Mouse (Mus musculus) right cerebral cortex, postnatal 25 days (tissue): ENCODE measurements at regions not wholly inside any gene's neighbourhood (a gene's known extent, or its start where the extent isn't known, plus 50 kb on each side); places are given as distances from the start of the nearest gene placed in this dataset.

Source experiments
- DNase-seq: peaks from one replicate; pipeline ENCODE4 v3.0.0; 2022

DNA sequence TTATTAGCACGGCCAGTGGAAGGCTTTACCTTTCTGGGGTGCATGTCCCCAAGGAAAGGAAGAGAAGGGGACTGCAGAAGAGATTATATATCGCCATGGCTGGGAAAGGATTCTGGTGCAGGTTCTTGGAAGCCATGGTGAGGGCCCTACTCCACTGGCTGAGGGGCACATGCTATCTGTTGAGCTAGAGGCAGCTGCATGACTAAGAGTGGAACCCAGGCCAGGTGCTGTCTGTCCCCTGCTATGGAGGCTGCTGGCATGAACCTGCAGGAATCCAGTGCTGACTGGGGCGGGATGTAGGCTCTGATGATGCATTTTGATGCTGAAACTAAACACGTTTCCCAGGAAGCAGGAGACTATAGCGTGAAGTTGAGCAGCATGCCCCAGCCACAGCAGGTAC lies 77.9 kb downstream of the Sik1 start:
- DNase-seq, result no peak

DNA sequence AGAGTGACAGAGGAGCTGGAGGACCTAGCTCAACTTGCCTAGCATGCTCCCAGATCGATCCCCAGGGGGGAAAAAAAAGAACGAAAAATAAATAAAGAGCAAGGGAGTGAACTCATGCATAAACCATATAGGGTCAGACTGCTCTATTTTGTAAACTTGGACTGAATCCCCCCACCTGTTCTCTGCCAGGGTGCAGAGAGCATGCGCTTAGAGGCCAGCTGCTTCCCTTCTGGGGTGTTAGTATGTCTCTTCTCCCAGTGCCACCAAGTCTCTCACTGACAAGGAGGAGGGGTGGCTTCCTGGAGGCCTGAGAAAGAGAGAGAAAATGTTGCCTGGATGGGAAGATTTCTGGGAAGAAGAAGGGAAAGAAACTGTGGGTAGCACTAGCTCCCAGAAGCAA lies 76.1 kb downstream of the Sik1 start:
- no peak for DNase-seq

DNA sequence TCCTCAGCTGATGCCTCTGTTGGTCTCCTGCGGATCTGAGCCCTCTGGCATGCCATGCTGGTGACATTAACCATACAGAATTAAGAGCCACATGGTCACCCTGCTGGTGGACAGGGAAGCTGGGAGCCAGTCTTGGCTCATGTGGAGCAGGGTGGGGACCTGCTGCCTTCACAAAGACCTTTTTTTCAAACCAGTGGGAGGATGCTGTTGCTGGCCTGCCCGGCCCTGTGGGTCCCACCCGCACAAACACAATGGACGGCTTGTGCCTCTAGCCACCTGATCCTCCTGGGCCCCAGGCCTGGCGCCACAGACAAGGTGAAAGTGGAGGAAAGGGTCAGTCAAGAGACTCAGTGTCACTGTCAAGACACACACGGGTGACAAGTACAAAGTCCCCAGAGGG lies 73.4 kb downstream of the Sik1 start:
- no peak for DNase-seq

DNA sequence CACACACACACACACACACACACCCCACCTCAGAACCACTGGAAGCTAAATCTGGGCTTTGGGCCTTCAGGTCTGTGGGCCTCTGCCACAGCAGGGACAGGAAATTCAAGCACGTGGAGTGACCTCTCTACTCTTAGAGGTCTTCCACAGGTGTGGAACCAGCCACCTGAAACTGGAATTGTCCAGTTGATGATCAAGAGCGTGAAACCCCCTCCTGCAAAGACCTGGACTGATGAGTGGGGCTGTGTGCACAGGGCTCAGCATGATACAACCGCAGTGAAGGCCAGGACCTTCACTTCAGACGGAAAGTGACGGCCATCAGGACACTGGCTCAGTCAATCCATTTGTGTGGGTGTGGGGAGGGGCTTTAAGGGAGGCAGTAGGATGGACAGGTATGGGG lies 72.5 kb downstream of the Sik1 start:
- DNase-seq, result no peak

DNA sequence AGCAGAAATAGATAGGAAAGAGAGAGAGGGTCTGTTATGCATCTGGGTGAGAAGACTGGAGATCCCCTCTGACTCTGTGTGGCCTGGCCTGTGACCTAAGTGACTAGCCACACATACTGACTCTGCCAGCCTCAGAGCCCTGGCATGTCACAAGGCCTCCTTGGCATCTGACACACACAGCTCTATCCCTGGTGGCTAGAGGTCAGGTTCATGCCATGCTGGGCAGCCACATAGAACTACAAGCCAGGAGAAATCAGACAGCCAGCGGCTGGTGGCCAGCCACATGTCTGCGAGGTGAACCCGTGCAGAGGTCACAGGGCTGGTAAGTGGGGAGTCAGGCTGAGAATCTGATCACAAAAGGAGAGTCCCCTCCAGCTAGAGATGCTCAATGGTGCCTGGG lies 67.3 kb downstream of the Sik1 start:
- no peak for DNase-seq

DNA sequence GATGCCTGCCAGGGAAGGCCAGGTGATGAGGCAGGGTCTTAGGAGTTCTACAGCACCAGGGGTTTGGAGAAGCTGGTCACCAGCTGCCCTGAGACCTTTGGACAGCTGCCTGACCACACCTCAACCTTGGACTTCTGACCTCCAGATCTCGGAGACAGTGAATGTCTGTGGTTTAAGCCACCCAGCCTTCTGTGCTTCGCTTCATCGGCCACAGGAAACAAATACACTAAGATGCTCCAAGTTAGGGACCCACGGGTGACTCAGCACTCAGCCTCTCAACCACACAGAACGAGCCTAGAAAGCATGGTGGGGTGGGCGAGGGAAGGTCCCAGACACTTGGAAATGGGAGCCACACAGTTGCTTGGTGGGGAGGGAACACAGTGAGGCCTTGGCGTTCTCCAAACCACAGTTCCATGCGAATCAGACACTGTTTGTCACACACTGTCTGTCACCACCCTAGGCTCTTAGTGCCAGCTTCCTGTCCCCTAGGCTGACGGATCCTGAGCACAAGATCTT lies 66.5 kb downstream of the Sik1 start:
- no peak for DNase-seq

DNA sequence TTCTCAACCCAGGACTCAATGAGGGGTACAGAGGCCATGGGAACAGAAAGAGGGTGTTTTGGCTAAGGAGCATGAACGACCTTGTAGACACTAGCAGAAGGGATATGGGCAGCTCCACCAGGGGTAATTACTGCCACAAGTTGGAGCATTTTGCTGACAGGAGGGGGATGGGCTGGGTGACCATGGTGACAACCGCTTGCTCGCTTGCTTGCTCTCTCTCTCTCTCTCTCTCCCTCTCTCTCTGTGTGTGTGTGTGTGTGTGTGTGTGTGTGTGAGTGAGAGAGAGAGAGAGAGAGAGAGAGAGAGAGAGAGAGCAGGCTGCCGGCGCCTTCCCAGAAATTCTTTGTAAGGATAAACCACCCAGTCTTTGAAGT lies 65.7 kb downstream of the Sik1 start:
- no peak for DNase-seq

DNA sequence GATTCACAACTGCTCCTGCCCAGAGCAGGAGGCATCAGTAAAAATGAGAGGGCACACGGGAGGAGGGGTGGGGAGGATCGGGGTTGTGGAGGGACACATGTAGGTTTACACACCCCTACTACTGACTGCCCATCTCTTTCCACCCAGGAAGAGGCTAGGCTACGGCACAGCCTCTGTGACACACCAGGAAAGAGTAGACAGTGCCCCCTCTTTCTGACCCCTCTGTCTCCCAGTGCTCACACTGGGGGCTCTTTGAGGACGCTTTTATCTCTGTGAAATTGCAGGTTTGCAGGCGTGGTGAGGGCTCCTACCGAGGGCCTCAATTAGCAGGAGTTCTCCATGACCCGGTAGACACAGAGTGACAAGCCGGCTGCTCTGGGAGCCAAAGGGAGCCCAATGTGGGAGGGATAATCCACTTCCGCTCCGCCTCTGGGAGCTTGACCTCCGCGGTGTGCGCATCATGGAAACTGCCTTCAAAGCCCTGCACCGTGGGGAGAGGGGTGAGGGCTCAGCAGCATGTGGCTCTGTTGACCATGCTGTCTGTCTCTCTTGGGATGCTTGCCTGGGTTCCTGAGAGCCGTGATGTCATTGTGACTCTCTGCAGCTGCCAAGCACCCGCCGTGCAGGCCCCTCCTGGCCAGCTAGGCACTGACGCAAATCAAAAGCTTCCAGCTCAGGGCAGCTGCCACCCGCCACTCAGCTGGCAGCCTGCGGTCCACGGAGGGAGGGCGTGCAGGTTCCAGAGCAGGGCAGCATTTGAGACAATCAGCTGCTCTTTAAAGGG lies 65.1 kb downstream of the Sik1 start:
- peak; percentile 33 for DNase-seq

DNA sequence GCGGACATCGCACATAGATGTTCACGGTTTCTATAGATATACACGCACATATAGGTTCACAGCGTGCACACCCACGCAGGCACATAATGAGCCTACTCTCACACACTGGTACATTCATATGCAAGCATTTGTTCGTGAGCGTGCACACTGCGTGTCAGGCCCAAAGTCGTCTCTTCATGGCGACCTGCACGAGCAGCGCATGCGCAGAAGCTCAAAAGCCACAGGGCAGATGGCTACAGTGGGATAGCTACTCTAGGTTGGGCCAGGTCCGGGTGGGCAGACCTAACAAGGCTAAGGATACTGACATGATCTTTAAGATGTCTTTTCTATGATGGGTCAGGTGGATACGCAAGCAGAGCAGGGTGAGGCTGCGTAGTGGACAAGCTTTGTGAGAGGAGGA lies 63.9 kb downstream of the Sik1 start:
- no peak for DNase-seq

DNA sequence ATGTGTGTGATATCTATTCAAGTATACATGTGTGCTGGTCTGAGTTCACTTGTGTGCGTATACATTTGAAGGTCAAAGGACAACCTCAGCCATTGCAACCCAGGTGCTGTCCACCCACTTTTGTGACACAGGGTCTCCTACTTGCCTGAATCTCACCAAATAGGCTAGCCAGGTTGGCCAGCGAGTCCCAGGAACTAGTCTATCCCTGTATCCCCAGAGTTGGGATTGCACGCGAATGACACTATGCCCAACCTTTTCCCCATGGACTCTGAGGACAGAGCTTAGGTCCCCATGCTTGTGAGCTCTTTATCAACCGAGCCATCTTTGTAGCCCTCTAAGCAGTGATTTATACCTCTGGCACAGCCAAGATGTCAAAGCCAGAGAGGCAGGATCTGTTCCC lies 62.6 kb downstream of the Sik1 start:
- DNase-seq, result no peak

DNA sequence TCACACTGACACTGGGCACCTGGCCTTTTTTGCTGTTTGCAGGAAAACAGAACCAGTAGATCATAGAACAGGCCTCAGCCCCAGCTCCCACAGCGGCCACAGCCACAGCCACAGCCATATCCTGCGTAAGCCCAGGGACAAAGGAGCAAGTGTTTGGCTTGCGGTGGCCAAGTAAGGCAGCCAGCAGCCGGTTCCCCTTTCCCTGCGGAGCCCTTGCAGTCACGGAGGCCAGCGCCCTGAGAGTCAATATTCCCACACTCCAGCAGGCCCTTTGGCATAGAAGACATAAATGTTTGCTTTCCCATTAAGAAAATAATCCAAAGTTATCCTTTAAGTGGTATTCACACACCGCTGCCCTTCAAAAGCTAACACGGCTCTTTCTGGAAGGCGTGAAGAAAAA lies 62.1 kb downstream of the Sik1 start:
- no peak for DNase-seq

DNA sequence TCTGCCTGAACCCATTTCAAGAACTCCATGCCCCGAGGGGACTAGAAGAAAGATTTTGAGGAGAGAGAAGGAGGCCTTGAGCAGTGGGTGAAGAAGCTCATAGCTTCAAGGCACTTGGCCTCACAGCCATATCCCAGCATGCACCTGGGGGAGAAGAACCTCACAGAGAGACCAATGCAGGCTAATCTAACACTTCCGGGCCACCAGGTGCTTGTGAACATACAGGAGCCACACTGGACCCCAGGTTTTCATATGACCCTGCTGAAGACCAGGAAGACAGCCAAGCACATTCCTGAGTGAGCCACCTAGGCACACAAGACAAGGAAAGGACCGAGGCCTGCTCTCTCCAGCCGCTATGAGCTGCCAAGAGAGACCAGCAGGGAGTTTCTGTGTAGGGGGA lies 61.6 kb downstream of the Sik1 start:
- DNase-seq, result no peak
